Mouse (Mus musculus) embryonic facial prominence, embryonic 11.5 days (tissue): Measurements from ENCODE around the gene AL731706.1. TPM values are rescaled to one million over a fixed set of nuclear protein-coding genes. Genes with fewer than 3 reads are reported as not detected.
A peak's percentile ranks its signal among the peaks of the same experiment; 100 is the strongest.

Experiments used
- ATAC-seq: fragments of 200-750 bp; cut with Nextera tagmentation; replicated peaks from 2 replicates; pipeline ENCODE4 v1.8.0; 2017; ENCODE audit warnings: low read depth; ENCODE audit not compliant: insufficient number of reproducible peaks, low FRiP score, low TSS enrichment
- DNase-seq: peaks from one replicate; pipeline ENCODE4 v3.0.0-alpha.2; 2015; ENCODE audit warnings: low spot score
- H3K27ac ChIP-seq: fragments of 300-500 bp; sonication (generic); replicated peaks from 2 replicates; pipeline ENCODE4 v1.5.1; 2014; ENCODE audit warnings: mild to moderate bottlenecking, low read depth, low read length, control low read depth
- H3K27me3 ChIP-seq: fragments of 300-500 bp; sonication (generic); 2 replicates; pipeline ENCODE4 v1.6.1; 2014; ENCODE audit warnings: mild to moderate bottlenecking, low read length, moderate library complexity, mixed read lengths; ENCODE audit not compliant: control insufficient read depth, insufficient read depth
- H3K36me3 ChIP-seq: fragments of 300-500 bp; sonication (generic); replicated peaks from 2 replicates; pipeline ENCODE4 v1.6.1; 2014; ENCODE audit warnings: low read depth, mild to moderate bottlenecking, low read length, moderate library complexity, mixed read lengths; ENCODE audit not compliant: control insufficient read depth, insufficient read depth
- H3K4me1 ChIP-seq: fragments of 300-500 bp; sonication (generic); 2 replicates; pipeline ENCODE4 v1.6.1; 2014; ENCODE audit warnings: low read length, mixed read lengths; ENCODE audit not compliant: control insufficient read depth, insufficient read depth
- H3K4me2 ChIP-seq: fragments of 300-500 bp; sonication (generic); 2 replicates; pipeline ENCODE4 v1.6.1; 2014; ENCODE audit warnings: low read depth, mild to moderate bottlenecking, control low read depth, low read length, moderate library complexity
- H3K4me3 ChIP-seq: fragments of 300-500 bp; sonication (generic); 2 replicates; pipeline ENCODE4 v1.5.1; 2014; ENCODE audit warnings: low read depth, low read length, control low read depth
- H3K9ac ChIP-seq: fragments of 300-500 bp; sonication (generic); replicated peaks from 2 replicates; pipeline ENCODE4 v1.6.1; 2014; ENCODE audit warnings: mild to moderate bottlenecking, control low read depth, low read length
- H3K9me3 ChIP-seq: fragments of 300-500 bp; sonication (generic); replicated peaks from 2 replicates; pipeline ENCODE4 v1.6.1; 2016; ENCODE audit warnings: mild to moderate bottlenecking, low read length, inconsistent platforms, mixed read lengths; ENCODE audit not compliant: control insufficient read depth
- WGBS: fragments of 180-500 bp; shearing (Covaris S2); extraction: QIAGEN DNeasy Blood & Tissue Kit; methylation state at CpG from one replicate; pipeline ENCODE4 v1.1.7; 2014; 5-methylcytosine and 5-hydroxymethylcytosine counted together
- polyA plus RNA-seq: library from polyadenylated mRNA; unstranded; fragments of >200 nt; fragmentation: Nextera tagmentation; extraction: Ambion mirVana; gene quantifications from 2 replicates; pipeline ENCODE4 v1.2.1, GENCODE M21; 2014

Gene AL731706.1
- polyA plus RNA-seq, 1 experiment from 2014 or later, result 28.8 TPM

DNA sequence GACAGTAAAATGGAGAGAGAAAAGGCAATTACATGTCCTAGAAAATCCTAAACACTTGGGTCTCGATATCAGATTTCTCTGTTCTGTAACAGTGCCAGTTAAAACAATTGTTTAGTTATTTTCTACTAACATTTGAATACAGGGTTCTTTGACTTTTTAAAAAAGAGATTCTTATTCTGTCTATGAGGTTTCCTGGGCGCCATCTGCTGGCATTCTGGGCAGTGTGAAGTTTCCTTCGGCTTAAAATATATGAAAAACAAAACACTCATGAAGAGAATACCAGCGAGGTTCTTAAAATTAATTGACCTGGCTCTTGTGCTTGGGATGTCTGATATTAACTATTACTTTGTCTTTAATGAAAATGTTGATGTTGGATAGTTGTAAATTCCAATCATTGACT, 4.3 kb downstream of the AL731706.1 start:
- Histone ChIP-seq H3K36me3 (no peaks in the 10 kb centered on the region), H3K27me3 (no peaks in the 10 kb centered on the region), H3K9ac (no peak overlapping the region), H3K9me3 (no peaks in the 10 kb centered on the region), H3K4me3 (no peak overlapping the region), H3K4me1 (no peaks in the 10 kb centered on the region), H3K27ac (no peak overlapping the region), H3K4me2 (no peak overlapping the region)
- ATAC-seq (no peak), DNase-seq (peak; percentile 39)
- 70% methylated on average over 4 of the region's 4 CpGs for WGBS

DNA sequence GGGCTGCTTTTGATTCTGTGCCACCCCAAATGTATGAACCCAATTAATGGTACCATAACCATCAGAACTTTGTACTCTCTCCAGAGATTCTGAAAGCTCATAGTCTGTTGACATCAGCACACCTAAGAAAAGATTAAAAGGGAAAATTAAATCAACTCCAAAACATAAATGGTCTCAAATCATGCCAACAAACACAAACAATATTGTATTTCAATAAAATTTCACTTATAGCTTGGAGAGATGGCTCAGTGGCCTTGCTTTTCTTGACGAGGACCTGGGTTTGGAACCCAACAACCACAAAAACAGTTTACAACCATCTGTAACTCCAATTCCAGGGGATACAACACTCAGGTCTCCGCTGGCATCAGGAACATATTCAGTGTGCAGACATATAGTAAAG, 5.6 kb downstream of the AL731706.1 start, which contains the start of gene AL731706.2:
AL731706.2 (minus strand) TSS at position 101 of the 400 bp plus-strand sequence.
- Histone ChIP-seq H3K27ac (no peak within 1 kb of the TSS), H3K9me3 (no peaks in the 10 kb centered on the region), H3K4me2 (no peak within 1 kb of the TSS), H3K4me3 (no peak within 1 kb of the TSS), H3K27me3 (no peaks in the 10 kb centered on the region), H3K36me3 (no peaks in the 10 kb centered on the region), H3K9ac (no peak within 1 kb of the TSS), H3K4me1 (no peaks in the 10 kb centered on the region)
- ATAC-seq (no peak), DNase-seq (no peak)
- 90% methylated on average over 2 of the region's 2 CpGs for WGBS

DNA sequence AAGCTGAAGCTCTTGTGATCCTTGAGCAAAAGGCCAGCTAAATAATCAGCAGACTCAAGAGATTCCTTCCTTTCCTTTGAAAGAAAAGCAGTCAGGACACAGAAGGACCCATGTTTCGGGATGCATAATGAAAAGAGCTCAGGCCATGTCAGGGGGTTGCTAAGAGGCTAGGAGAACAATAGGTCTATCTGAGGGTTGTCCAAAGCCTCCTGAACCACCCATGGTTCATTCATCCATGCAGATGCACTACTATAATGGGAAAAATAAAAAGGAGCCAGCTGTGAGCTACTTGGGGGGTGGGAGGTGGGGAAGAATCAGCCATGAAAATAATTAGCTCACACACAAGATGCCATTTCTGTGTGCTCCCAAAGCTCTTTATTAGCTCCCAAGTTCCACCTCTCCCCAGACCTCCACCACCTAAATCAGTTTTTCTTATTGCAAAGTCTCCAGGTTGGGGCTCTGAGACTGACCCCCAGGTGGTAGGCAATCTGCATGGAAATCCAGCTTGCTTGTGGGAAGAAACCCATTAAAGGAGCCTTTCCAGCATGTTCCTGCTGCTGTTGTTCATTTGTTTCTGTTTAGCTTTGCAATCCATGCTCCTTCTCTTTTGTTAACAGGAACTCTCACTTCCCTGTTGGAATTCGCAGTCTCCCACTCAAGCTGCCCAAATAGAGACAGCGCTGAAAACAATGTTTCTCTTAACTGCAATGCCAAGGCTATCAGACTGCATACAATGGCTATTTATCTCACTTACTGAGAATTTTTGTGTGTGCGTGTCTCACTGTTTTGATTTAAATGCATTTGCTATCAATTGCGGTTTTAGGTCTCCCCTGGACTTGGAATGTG, 36.4 kb downstream of the AL731706.1 start:
- Histone ChIP-seq H3K9ac (no peak overlapping the region), H3K4me2 (no peak overlapping the region), H3K36me3 (no peaks in the 10 kb centered on the region), H3K4me1 (no peaks in the 10 kb centered on the region), H3K9me3 (no peaks in the 10 kb centered on the region), H3K27me3 (no peaks in the 10 kb centered on the region), H3K27ac (no peak overlapping the region), H3K4me3 (no peak overlapping the region)
- peak; percentile 75; the same call in 1 of the 2 replicates for ATAC-seq
- DNase-seq, result no peak
- WGBS, result 30% methylated on average over 5 of the region's 5 CpGs

DNA sequence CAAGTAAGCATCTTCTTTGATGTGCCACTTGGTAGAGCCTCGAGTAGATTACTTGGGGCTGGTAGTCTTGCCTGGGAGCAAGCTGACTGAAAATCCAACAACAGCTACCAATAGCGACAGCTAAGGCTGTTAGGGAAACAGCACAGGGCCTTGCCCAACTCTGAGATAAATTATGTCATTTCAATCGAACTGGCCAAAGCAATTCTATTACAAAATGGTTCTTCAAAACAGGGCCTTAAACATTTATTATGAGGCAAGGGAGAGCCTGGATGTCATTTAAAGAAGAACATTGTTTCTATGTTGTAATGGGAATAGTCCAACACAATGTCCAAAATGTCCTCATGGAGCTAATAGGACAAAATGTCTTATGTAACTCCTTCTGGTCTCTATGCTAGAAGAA, 40.8 kb downstream of the AL731706.1 start:
- H3K4me1 ChIP-seq, result no peaks in the 10 kb centered on the region
- no peak overlapping the region for H3K27ac ChIP-seq
- H3K4me3 ChIP-seq, result no peak overlapping the region
- no peaks in the 10 kb centered on the region for H3K27me3 ChIP-seq
- DNase-seq, result no peak
- 75% methylated on average over 3 of the region's 3 CpGs for WGBS
- H3K36me3 ChIP-seq, result no peaks in the 10 kb centered on the region
- H3K4me2 ChIP-seq, result no peak overlapping the region
- ATAC-seq, result no peak
- no peaks in the 10 kb centered on the region for H3K9me3 ChIP-seq
- no peak overlapping the region for H3K9ac ChIP-seq

DNA sequence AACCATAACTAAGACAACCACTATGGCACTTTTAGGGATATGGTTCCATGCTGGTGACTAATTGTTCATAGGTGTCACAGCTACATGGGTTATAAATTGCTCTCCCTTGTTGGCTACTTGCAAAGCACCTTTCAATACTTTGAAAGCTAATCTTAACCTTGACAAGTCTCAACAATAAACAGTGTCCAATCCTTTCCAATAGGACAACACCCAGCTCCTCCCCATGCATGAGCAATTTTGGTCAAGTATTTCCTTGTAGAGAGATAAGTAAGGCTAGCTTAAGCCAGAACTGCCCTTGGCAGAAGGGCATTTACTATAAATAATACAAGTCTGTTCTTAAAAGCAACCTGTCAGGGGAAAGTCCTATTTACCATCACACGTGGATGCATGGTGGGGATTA, 53.2 kb downstream of the AL731706.1 start:
- 46% methylated on average over 1 of the region's 1 CpGs for WGBS

DNA sequence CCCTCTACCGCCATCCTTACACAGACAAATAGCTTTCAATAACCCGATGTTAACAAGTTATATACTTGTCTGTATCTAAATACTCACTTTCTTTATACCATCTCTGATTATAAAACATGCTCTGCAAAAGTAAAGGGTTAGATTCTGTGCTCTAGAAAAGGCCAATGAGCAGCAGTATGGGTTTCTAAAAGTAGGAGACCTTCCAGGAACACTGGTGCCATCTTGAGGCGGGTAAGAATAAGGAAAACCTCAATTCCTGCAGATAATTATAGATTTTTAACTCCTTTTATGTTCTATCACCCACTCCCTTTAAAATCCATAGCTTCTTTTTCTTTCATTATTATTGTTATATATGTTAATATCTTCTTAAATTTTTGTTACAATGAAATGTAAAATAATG, 55.3 kb downstream of the AL731706.1 start:
- WGBS, result 76% methylated on average over 3 of the region's 3 CpGs
- Histone ChIP-seq H3K4me3 (no peak overlapping the region), H3K36me3 (no peaks in the 10 kb centered on the region), H3K4me2 (no peak overlapping the region), H3K9me3 (no peaks in the 10 kb centered on the region), H3K9ac (no peak overlapping the region), H3K27me3 (no peaks in the 10 kb centered on the region), H3K27ac (no peak overlapping the region), H3K4me1 (no peaks in the 10 kb centered on the region)
- ATAC-seq (no peak), DNase-seq (peak; percentile 27)

More for the DNA sequence above, 53.2 kb downstream of the AL731706.1 start:
- no peak overlapping the region for H3K4me2 ChIP-seq
- no peak overlapping the region for H3K27ac ChIP-seq
- no peaks in the 10 kb centered on the region for H3K27me3 ChIP-seq
- no peak for ATAC-seq
- H3K36me3 ChIP-seq, result no peaks in the 10 kb centered on the region
- no peak overlapping the region for H3K9ac ChIP-seq
- H3K4me1 ChIP-seq, result no peaks in the 10 kb centered on the region
- no peak overlapping the region for H3K4me3 ChIP-seq
- no peak for DNase-seq
- H3K9me3 ChIP-seq, result no peaks in the 10 kb centered on the region

DNA sequence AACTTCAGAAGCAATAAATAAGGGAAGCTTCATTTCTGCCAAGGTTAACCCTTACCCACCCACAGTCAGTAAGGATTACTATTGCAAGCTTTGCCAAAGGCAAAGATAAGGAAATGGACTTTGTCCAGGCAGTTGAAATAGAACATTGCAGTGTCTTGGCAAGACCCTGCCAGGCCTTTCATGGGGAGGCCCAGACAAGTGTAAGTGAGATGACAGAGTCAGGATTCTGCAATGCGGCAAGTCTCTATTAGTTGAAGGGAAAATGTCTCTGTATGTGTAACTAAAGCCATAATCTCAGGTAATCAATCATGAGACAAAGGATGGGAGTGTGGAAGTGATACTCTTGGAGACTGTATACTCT, 56.5 kb downstream of the AL731706.1 start:
- no peaks in the 10 kb centered on the region for H3K4me1 ChIP-seq
- no peak for ATAC-seq
- 86% methylated on average over 1 of the region's 1 CpGs for WGBS

DNA sequence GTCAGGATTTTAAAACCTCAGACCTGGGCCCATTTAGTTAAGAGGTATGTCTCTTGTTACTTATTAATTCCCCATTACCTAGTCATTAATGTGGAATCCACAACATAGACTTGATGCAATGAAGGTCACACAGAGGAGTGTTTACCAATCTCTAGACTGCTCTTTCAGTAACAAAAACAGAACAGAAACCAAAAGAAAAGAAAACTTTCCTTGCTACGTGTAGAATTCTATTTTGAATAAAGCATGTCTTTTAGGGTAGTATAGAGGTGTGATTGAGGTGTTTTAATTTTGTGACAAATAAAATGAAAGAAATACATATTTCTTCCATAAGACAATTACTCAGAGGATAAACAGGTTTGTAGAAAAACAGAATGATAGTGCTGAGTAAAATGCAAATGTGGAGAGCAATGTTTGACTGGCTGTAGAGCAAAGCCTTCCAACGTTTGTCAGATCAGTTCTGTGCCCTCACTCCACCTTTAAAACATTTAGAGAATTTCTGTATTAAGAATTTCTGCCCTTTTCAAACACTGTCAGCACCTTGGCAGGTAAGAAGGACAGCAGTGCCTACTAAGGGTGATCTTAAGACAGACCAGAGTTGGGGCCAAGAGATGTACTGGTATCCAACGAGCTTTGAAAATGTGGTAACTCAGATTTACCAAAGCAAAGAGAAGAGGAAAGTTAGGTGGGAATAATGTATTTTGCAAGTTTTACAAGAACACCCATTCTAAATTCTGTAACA, 57.0 kb downstream of the AL731706.1 start:
- 82% methylated on average over 3 of the region's 3 CpGs for WGBS
- Histone ChIP-seq H3K27ac (no peak overlapping the region), H3K27me3 (no peaks in the 10 kb centered on the region), H3K4me3 (no peak overlapping the region), H3K4me2 (no peak overlapping the region), H3K4me1 (no peaks in the 10 kb centered on the region), H3K9ac (no peak overlapping the region), H3K9me3 (no peaks in the 10 kb centered on the region), H3K36me3 (no peaks in the 10 kb centered on the region)
- ATAC-seq (no peak), DNase-seq (no peak)

More for the DNA sequence above, 56.5 kb downstream of the AL731706.1 start:
- Histone ChIP-seq H3K9me3 (no peaks in the 10 kb centered on the region), H3K9ac (no peak overlapping the region), H3K36me3 (no peaks in the 10 kb centered on the region), H3K4me2 (no peak overlapping the region), H3K4me3 (no peak overlapping the region), H3K27ac (no peak overlapping the region), H3K27me3 (no peaks in the 10 kb centered on the region)
- DNase-seq, result no peak
